Mouse (Mus musculus) testis, postnatal 10 days (tissue): ENCODE results near the gene Akr1c14.
"Not testable (repeated sequence)": the region's sequence is repeated elsewhere in the genome, so short reads cannot be mapped to it uniquely, and the experiment has no call there.

Source experiments
- DNase-seq: peaks from one replicate; pipeline ENCODE4 v3.0.0; 2021; ENCODE audit warnings: low spot score

Gene Akr1c14

DNA sequence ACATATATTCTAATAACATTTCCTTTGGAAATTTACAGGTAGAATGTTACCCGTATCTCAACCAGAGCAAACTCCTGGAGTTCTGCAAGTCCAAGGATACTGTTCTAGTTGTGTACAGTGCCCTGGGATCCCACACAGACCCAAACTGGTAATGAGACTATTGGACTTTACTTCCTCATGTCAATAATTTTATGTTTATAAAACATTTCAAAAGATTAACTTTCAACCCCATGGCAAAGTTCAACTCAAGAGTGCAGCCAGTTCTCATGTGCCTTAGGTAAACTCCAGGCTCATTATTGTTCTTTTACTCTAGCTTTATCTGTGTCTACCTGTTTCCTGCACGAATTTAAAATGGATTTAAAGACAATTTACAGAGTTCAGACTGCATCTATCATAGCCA, at the start of gene Akr1c14:
Gene Akr1c14, plus strand, starts transcription at position 293 of the 400 bp plus-strand sequence.
- no peak for DNase-seq

GRCm38 (mm10) chr13:4001687-4002086, 47.1 kb upstream of the Akr1c14 start:
- DNase-seq = peak; percentile 85

GRCm38 (mm10) chr13:4010784-4011183, 38.0 kb upstream of the Akr1c14 start:
- DNase-seq = no peak

- no peak for DNase-seq
Observed at GRCm38 (mm10) chr13:4013811-4014210, 35.0 kb upstream of the Akr1c14 start.

- DNase-seq = no peak
Observed at GRCm38 (mm10) chr13:4029897-4030296, 18.9 kb upstream of the Akr1c14 start.

- DNase-seq = no peak
Observed at GRCm38 (mm10) chr13:4032512-4032911, 16.3 kb upstream of the Akr1c14 start.

GRCm38 (mm10) chr13:4035052-4035451, 13.8 kb upstream of the Akr1c14 start:
- DNase-seq = no peak

DNA sequence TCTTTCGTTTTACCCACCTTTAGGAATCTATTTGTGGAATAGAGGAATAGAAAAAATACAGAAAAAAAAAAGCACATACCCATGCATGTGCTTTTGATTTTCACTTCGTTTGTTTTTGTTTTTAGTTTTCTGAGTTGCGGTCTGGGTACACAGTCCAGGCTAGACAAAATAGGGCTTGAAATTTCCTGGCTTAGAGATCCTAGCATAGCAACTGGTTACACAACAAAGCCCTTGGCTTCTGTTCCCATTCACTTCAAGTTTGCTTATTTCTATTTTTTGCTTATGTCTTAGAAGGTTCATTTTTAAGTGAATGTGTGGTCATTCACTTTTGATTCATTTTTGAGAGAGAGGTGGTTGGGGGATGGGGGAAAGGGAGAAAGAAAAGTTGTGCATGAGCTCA, 2.7 kb upstream of the Akr1c14 start:
- DNase-seq = no peak

DNA sequence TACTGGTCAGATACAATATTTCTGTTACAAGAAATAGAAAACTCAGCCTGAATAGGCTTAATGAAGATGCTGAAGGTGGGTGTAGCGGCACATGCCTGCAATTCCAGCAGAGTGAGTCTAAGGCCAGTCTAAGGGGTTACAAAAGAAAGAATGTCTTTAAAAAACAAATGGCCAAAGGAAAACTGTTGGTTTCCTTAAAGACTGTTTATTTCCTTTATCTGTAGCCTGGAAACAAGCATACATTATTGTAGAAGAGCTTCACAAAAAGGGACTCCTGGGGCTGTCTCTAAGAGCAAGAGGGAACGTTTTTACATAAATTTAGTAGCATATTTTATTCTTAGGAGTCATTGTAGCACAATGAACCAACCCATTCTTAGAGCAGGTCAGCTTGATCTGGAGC, 2.0 kb upstream of the Akr1c14 start:
- DNase-seq = no peak

DNA sequence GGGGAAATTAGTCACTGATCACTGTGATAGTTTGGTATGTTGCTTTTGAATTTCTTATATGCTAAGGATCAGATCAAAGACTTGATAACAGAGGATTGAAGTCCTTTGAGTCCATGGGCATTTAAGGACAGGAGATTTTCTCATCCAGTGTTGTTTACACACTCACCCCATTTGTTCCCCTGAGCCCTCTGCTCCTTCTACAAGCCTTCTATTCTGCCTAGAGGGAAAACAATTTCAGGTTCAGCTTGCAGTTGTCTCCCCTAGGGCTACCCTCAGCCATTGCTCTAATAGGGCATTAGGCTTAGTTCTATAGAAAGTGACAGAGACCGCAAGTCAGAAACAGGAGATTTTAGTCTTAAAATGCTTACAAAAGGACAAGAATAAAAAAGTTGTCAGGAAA, 585 bp upstream of the Akr1c14 start:
- no peak for DNase-seq

- no peak for DNase-seq
Observed at GRCm38 (mm10) chr13:4049655-4050054, 844 bp downstream of the Akr1c14 start.

- DNase-seq = no peak
Observed at GRCm38 (mm10) chr13:4055450-4055849, 6.6 kb downstream of the Akr1c14 start.

GRCm38 (mm10) chr13:4056211-4056610, 7.4 kb downstream of the Akr1c14 start:
- DNase-seq = no peak

DNA sequence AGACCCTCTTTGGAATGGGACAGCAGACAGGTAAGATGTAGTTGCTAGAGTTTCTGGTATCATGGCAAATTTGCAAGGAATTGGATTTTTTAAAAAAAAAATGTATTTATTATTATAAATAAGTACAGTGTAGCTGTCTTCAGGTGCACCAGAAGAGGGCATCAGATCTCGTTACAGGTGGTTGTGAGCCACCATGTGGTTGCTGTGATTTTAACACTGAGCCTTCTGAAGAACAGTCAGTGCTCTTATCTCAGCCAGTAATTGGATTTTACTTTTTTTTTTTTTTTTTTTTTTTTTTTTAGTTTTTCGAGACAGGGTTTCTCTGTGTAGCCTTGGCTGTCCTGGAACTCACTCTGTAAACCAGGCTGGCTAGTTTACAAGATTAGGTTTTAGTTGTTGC, 9.4 kb downstream of the Akr1c14 start:
- DNase-seq = not testable (repeated sequence)

DNA sequence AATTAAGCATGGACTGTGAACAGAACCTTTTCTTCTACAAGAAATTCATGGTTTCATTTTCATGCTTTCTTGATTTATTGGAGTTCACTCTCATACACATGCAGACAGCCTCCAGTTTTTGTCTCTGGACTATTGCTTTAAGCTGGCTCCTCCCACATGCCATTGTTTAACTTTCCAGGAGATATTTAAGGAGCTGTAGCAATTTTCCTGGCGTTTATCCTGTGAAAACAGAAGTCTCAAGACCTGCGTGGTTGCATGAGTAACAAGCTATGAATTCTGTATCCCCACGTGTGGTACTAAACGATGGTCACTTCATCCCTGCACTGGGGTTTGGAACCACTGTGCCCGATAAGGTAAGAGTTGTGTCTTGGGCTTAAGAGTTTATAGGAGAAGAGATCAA, 10.6 kb downstream of the Akr1c14 start:
- no peak for DNase-seq

DNA sequence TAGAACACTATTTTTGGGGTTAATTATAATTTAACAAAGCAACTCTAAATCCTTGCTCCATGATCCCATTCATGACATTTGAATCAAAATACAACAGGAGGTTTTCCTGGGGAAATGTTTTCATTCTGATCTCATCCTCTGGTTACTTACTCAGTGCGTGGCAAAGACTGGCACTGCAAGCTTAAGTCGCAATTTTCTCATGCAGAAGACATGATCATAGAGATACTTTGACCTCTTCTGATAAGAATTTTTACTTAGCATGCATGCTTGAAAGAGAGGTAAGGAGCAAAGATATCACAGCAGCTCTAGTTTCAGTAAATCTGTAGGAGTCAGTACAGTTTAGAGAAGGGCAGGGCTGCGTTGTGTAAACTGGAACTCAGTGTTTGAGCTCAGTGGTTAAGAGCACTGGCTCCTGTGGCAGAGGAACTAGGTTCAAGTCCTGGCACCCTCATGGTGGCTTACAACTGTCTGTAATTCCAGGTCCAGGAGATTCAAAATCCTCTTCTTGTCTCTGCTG, 11.5 kb downstream of the Akr1c14 start:
- no peak for DNase-seq

DNA sequence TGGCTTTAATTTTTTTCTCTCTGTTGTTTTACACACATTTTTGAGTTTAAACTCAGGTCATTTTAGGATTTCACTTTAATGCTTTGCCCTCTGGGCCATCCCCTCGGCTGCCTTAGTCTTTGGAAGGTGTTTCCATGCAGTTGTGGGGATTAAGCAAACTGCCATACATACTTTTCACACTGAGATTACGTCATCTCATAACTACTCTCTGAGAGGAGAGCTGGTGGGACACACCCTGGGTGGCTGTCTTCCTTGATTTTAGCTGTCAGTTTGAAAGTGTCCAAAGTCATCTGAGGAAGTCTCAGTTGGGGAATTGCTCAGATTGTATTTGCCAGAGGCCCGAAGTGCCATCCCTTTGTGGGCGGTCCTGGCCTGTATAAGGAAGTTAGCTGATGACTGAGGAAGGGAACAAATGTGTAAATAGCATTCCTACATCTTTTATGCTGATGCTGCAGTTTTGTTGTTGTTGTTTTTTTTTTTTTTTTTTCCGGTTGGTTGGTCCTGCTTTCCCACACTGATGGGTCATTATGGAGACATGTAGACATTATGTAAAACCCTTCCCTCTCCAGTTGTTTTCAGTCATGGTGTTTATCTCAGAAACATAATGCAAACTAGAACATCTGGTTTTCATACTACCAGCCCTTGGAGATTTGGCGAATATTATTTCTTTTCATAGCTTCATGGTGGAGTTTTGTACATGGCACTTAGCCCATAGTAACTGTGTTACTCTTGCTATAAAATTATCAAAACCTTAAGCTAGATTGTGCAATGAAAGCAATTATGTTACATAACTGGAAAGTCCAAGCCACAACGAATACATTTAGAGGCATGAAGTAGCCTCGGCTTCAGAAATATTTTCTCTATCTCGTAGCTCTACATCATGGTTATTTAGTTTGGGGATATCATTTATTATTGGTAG, 28.0 kb downstream of the Akr1c14 start:
- no peak for DNase-seq

- DNase-seq = no peak
Observed at GRCm38 (mm10) chr13:4079876-4080275, 31.1 kb downstream of the Akr1c14 start.

DNA sequence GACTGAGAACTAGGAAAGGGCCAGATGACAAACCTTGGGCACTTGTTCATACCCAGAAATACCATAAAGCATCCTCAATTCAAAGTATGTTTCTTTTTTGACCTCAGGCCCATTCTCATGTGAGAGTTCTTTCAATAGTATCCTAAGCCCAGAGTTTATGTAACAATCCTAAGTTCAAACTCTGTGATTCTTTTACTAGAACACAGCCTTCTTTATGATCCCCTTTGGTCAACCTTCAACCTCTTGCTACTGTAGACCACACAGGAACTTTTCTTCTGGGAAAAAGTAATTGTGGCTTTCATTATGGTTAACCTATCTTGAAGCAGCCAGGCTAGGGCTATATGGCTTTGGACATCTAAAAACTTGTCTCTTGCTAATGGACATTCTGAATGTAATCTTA, 52.9 kb downstream of the Akr1c14 start:
- DNase-seq = no peak

- no peak for DNase-seq
Observed at GRCm38 (mm10) chr13:4102721-4103120, 53.9 kb downstream of the Akr1c14 start.

GRCm38 (mm10) chr13:4110281-4111188, 61.7 kb downstream of the Akr1c14 start:
- peak; percentile 66 for DNase-seq

DNA sequence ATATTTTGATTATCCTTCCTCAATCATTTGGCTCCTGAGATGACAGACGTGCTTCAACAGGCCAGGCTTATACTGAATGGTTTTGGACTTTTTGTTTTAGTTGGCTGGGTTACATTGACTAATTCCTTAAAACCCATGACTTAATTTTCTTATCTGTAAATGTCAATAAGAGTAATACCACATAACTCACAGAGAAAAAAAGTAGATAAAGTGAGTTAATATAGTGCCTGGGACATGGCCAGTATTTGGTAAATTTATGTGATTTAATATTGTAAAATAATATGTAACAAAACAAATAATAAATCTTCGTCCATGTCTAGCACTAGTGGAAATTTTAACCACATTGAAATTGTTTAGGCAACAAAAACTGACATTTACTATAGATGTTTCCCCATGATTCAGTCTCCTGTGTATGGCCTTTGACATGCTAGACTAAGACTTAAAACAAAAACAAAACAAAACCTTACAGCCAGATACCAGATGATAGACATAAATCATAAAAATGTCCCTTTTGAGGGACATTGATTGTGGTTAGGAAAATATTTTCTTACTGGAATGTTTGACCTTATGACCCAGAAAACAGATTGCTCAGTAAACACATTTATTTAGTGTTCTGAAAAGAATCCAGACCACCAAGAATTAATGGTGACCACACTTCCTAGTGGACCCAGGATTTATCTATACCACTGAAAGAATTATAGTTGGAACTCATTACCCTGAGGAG, 70.5 kb downstream of the Akr1c14 start:
- DNase-seq = no peak
